Mouse (Mus musculus): ENCODE measurements at regions not wholly inside any gene's neighbourhood (a gene's known extent, or its start where the extent isn't known, plus 50 kb on each side); places are given as distances from the start of the nearest gene placed in this dataset.

GRCm38 (mm10) chr5:56943899-56944298, 773.9 kb upstream of the Pcdh7 start:
- Histone ChIP-seq H3K27me3 (ENCODE audit: insufficient read depth, poor library complexity, severe bottlenecking) (no peaks in the 10 kb centered on the region), H3K4me1 (replicated peaks) (no peaks in the 10 kb centered on the region), H3K27ac (no peak overlapping the region), H3K9me3 (no peaks in the 10 kb centered on the region), H3K4me3 (no peak overlapping the region), H3K36me3 (no peaks in the 10 kb centered on the region)
- no peak for DNase-seq (ENCODE audit: low spot score)
- WGBS, result 87% methylated on average over 2 of the region's 2 CpGs

DNA sequence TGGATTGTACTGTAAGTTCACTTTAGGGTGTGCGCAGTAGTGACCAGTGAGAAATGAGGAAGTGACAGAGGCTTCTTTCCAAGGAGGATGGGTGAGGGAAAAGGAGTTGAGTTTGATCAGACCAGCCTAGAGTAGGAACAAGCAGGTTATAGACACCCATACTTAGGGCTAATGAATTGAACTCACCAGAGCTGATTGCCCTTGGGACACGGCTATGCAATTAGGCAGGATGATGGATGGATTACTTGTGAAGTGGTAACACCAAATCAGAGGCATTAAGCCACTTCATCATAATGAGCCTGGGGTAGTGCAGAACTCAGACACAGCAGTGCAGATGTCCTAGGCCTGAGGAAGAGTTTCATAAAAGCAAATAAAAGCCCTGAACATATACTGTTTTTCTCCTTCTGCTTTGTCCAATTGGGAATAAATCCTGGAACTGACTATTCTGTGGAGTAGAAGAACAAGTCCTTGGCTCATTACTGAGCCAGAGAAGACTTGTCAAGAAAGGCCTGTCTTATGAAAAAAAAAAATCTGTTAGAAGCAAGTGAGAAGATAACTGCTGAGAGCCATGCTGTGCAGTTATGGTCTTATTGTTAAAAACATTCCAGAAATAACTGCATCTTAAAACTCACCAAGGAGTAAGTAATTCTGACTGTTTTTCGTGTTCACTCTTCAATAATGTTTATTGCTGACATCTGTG, 764.8 kb upstream of the Pcdh7 start:
- WGBS, result 75% methylated on average over 3 of the region's 3 CpGs
- no peak overlapping the region for H3K4me3 ChIP-seq
- H3K27ac ChIP-seq, result no peak overlapping the region
- peak; percentile 15 for DNase-seq (ENCODE audit: low spot score)
- H3K36me3 ChIP-seq, result no peaks in the 10 kb centered on the region
- no peaks in the 10 kb centered on the region for H3K4me1 ChIP-seq (replicated peaks)
- no peaks in the 10 kb centered on the region for H3K9me3 ChIP-seq
- H3K27me3 ChIP-seq (ENCODE audit: insufficient read depth, poor library complexity, severe bottlenecking), result no peaks in the 10 kb centered on the region
